ENCODE assay signal across 8 mouse cellular contexts in the genomic region with DNA sequence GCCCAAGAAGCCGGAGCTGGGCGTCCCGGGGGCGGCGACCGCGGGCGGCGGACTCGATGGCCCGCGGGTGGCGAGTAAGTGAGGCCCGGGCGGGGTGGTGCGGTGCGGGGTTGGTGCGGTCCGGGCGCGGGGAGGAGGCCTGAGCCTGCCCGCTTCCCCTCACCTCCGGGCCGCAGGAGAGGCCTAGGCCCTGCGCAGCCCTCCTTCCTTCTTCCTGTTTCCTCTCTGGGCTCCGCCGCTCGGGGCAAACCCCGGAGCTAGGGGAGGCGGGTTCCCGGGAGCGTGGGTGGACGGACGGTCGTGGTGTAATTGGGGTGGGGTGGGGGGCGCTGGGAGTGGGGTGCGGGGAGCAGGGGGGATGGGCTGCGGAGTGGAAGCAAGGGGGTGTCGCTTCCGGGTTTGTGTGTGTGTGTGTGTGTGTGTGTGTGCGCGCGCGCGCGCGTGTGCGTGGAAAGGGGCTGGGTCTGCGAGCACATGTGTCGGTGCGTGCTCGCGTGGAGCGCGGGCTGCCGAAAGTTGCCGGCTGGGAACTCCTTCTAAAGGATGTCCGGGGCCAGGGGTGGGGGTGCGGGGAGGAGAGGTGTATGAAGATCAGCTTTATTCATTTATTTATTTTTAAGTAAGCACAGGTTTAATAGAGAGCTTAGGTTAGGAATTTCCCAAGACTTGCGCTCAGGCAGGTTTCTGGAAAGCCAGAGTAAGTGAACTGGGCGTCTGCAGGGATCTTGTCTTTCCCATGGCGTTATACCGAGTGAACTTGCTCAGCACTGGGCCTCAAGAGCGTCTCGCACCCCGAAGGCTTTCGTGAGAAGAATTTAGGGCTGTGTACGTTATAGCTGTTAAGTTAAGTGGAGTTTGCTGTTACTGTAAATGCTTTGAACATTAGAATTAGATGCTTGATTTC. TPM values are rescaled to one million over a fixed set of nuclear protein-coding genes. Genes with fewer than 3 reads are reported as not detected.
A peak's percentile ranks its signal among the peaks of the same experiment; 100 is the strongest.
DNase-seq lines count a peak whose midpoint lies in the region; ATAC-seq and TF ChIP-seq lines count a peak whose summit lies in the region.

No protein-coding gene starts in this region.

- intact Hi-C loops in heart, postnatal 14 days (cut with DNase I): loop anchor here (5.0 to 10.0 kb wide), 3 partner anchors 56 to 294 kb away; a partner anchor contains a TSS

- peaks cover 26% of the 10 kb centered on the region for H3K36me3 ChIP-seq in E14TG2a.4 (ENCODE audit: insufficient read depth, low read length)
- H3K36me3 ChIP-seq in forebrain, embryonic 15.5 days: no peaks in the 10 kb centered on the region
- H3K36me3 ChIP-seq in neural tube, embryonic 14.5 days (ENCODE audit: control insufficient read depth, insufficient read depth, low read length): no peaks in the 10 kb centered on the region

- peaks cover 47% of the 10 kb centered on the region for H3K4me1 ChIP-seq in E14TG2a.4 (replicated peaks; ENCODE audit: low read depth, low read length)
- H3K4me1 ChIP-seq in brown adipose tissue, adult 24 weeks (ENCODE audit: control insufficient read depth, insufficient read depth, insufficient read length, low read length): peaks cover 30% of the 10 kb centered on the region
- peaks cover 49% of the 10 kb centered on the region for H3K4me1 ChIP-seq in forebrain, embryonic 15.5 days
- peaks cover 27% of the 10 kb centered on the region for H3K4me1 ChIP-seq in neural tube, embryonic 14.5 days (ENCODE audit: control insufficient read depth, insufficient read depth, low read length)

- DNase-seq in heart, postnatal 14 days: peak; percentile 68 to 69
- DNase-seq in layer of hippocampus, adult 18-20 months (ENCODE audit: low spot score in 2 of 2): peak; percentile 64 to 75
- peak; percentile 71 to 76 for DNase-seq in lung, adult 18-20 months
- DNase-seq in thymus, adult 18-20 months: peak; percentile 71 to 82

- no peaks in the 10 kb centered on the region for H3K27me3 ChIP-seq in E14TG2a.4 (ENCODE audit: insufficient read depth, low read length)
- H3K27me3 ChIP-seq in forebrain, embryonic 15.5 days: no peaks in the 10 kb centered on the region
- peaks cover 2% of the 10 kb centered on the region; the same call in 1 of the 2 replicates for H3K27me3 ChIP-seq in neural tube, embryonic 14.5 days (ENCODE audit: control insufficient read depth, insufficient read depth, low read length)

- no peaks in the 10 kb centered on the region for H3K9me3 ChIP-seq in E14TG2a.4 (ENCODE audit: low read length)
- no peaks in the 10 kb centered on the region for H3K9me3 ChIP-seq in forebrain, embryonic 15.5 days
- no peaks in the 10 kb centered on the region for H3K9me3 ChIP-seq in neural tube, embryonic 14.5 days (ENCODE audit: control insufficient read depth, low read length)

- TF ChIP-seq CTCF in E14TG2a.4 (conservative IDR thresholded peaks at IDR 0.05; ENCODE audit: low read length): no peak

- 1% methylated on average over 61 of the region's 68 CpGs for whole genome bisulfite sequencing in forebrain, embryonic 15.5 days
- under 1% methylated on average over 48 of the region's 68 CpGs for WGBS in neural tube, embryonic 14.5 days

- ATAC-seq in forebrain, embryonic 15.5 days (replicated peaks): peak; percentile 65
- peak; percentile 68 for ATAC-seq in neural tube, embryonic 14.5 days (ENCODE audit: low read depth)

- H3K9ac ChIP-seq in forebrain, embryonic 15.5 days (replicated peaks): peak overlapping the region; percentile 97
- peak overlapping the region; percentile 90 for H3K9ac ChIP-seq in neural tube, embryonic 14.5 days (replicated peaks; ENCODE audit: low read depth, low read length)

- H3K27ac ChIP-seq in brown adipose tissue, adult 24 weeks (replicated peaks; ENCODE audit: low read depth, low read length): peak overlapping the region; percentile 90
- H3K27ac ChIP-seq in forebrain, embryonic 15.5 days (replicated peaks): peak overlapping the region; percentile 97
- H3K27ac ChIP-seq in neural tube, embryonic 14.5 days (ENCODE audit: low read depth, low read length): peak overlapping the region; percentile 95

- H3K4me2 ChIP-seq in forebrain, embryonic 15.5 days (replicated peaks): peak overlapping the region; percentile 82
- H3K4me2 ChIP-seq in neural tube, embryonic 14.5 days (ENCODE audit: low read depth, low read length): peak overlapping the region; percentile 84

- peak overlapping the region; percentile 90 for H3K4me3 ChIP-seq in E14TG2a.4 (replicated peaks; ENCODE audit: low read length)
- peak overlapping the region; percentile 70 for H3K4me3 ChIP-seq in brown adipose tissue, adult 24 weeks (ENCODE audit: insufficient read depth, low read depth, low read length)
- H3K4me3 ChIP-seq in forebrain, embryonic 15.5 days: peak overlapping the region; percentile 91
- H3K4me3 ChIP-seq in neural tube, embryonic 14.5 days (ENCODE audit: low read depth, low read length): peak overlapping the region; percentile 98

RNA-seq across cellular contexts. Expression of a gene that starts 1.2 kb away (rescaled TPM):
- 22.0 and 34.1 TPM in 2 replicates for polyA plus RNA-seq in brown adipose tissue, adult 24 weeks (2012; ENCODE audit: insufficient read depth, insufficient read length, missing spikeins)
- 67.7 and 71.9 TPM in 2 replicates for polyA plus RNA-seq in forebrain, embryonic 15.5 days (2015; fragmentation: Nextera tagmentation; extraction: Ambion mirVana)
- total RNA-seq in heart, postnatal 14 days (2021): 10 to 100 TPM; 53.9 to 62.5 TPM
- 10 to 100 TPM; 84.8 to 88.2 TPM for total RNA-seq in layer of hippocampus, adult 18-20 months (2021)
- polyA plus RNA-seq in neural tube, embryonic 14.5 days (2014; fragmentation: Nextera tagmentation; extraction: Ambion mirVana): 54.5 and 62.8 TPM in 2 replicates

RNA-seq across cellular contexts. Expression of a gene that starts 30.9 kb away (rescaled TPM):
- polyA plus RNA-seq in brown adipose tissue, adult 24 weeks (2012; ENCODE audit: insufficient read depth, insufficient read length, missing spikeins): not detected in 2 replicates
- 0.09 and 0.19 TPM in 2 replicates for polyA plus RNA-seq in forebrain, embryonic 15.5 days (2015; fragmentation: Nextera tagmentation; extraction: Ambion mirVana)
- under 1 TPM; 0.12 to 0.15 TPM for total RNA-seq in heart, postnatal 14 days (2021)
- total RNA-seq in layer of hippocampus, adult 18-20 months (2021): 1 to 10 TPM; 7.1 to 7.9 TPM
- polyA plus RNA-seq in neural tube, embryonic 14.5 days (2014; fragmentation: Nextera tagmentation; extraction: Ambion mirVana): 0.72 and 1.9 TPM in 2 replicates

Comparison
In these comparisons a context has a peak if more than half of its experiments do, and no peak if none do; other contexts are left out.
1. Peak in every context shown above with its lines: DNase-seq, ATAC-seq, H3K4me3 ChIP-seq and H3K27ac ChIP-seq.